Mouse (Mus musculus) common myeloid progenitor, adult 5-6 weeks (primary cell): ENCODE results near the gene Zfand2b. TPM values are rescaled to one million over a fixed set of nuclear protein-coding genes. Genes with fewer than 3 reads are reported as not detected.
A peak's percentile ranks its signal among the peaks of the same experiment; 100 is the strongest.

ENCODE experiments used
- ATAC-seq: replicated peaks from 2 replicates; pipeline ENCODE4 v1.8.0; 2016; ENCODE audit warnings: low read depth, mild to moderate bottlenecking, moderate TSS enrichment, inconsistent platforms; ENCODE audit not compliant: poor library complexity, severe bottlenecking
- total RNA-seq: library from RNA; stranded (forward); fragments of 200-1000, 187-1606 nt; gene quantifications from 2 replicates; pipeline ENCODE4 v1.2.3, GENCODE M21; 2017

Zfand2b gene
- 12.7 and 21.8 TPM in 2 replicates for total RNA-seq

GRCm38 (mm10) chr1:75168472-75169464 is at the start of gene Zfand2b:
Gene Zfand2b, plus strand, starts transcription at chr1:75168646.
- peak; percentile 94 for ATAC-seq

- ATAC-seq: no peak
These were observed 46.2 kb upstream of the Zfand2b start for GRCm38 (mm10) chr1:75122211-75122610.

- peak; percentile 89 for ATAC-seq
These were observed 43.8 kb upstream of the Zfand2b start, which contains the start of gene Nhej1 for GRCm38 (mm10) chr1:75124346-75125321. Gene Nhej1, minus strand, starts transcription at chr1:75125200.

- no peak for ATAC-seq
These were observed 43.0 kb upstream of the Zfand2b start for GRCm38 (mm10) chr1:75125418-75125817.

- ATAC-seq: no peak
These were observed 39.8 kb upstream of the Zfand2b start for GRCm38 (mm10) chr1:75128641-75129040.

- no peak for ATAC-seq
These were observed 34.8 kb upstream of the Zfand2b start, which contains the start of gene Slc23a3 for GRCm38 (mm10) chr1:75133421-75134207. Gene Slc23a3, minus strand, starts transcription at chr1:75133890.

- no peak for ATAC-seq
These were observed 32.2 kb upstream of the Zfand2b start for GRCm38 (mm10) chr1:75136293-75136692.

- peak; percentile 45 for ATAC-seq
These were observed 31.7 kb upstream of the Zfand2b start for GRCm38 (mm10) chr1:75136730-75137129.

GRCm38 (mm10) chr1:75138448-75138847 is 30.0 kb upstream of the Zfand2b start:
- no peak for ATAC-seq

- ATAC-seq: no peak
These were observed 27.8 kb upstream of the Zfand2b start for GRCm38 (mm10) chr1:75140601-75141190.

- peak; percentile 65 for ATAC-seq
These were observed 26.8 kb upstream of the Zfand2b start for GRCm38 (mm10) chr1:75141486-75142190.

- peak; percentile 62 for ATAC-seq
These were observed 25.9 kb upstream of the Zfand2b start, which contains the start of the genes Cnppd1 and Retreg2 for GRCm38 (mm10) chr1:75142301-75143261. Gene Cnppd1, minus strand, starts transcription at chr1:75142711. Gene Retreg2, plus strand, starts transcription at chr1:75142778.

GRCm38 (mm10) chr1:75145589-75145988 is 22.9 kb upstream of the Zfand2b start:
- no peak for ATAC-seq

- ATAC-seq: no peak
These were observed 20.9 kb upstream of the Zfand2b start for GRCm38 (mm10) chr1:75147411-75148135.

- ATAC-seq: no peak
These were observed 19.7 kb upstream of the Zfand2b start for GRCm38 (mm10) chr1:75148727-75149126.

GRCm38 (mm10) chr1:75155837-75156236 is 12.6 kb upstream of the Zfand2b start:
- ATAC-seq: no peak

- ATAC-seq: no peak
These were observed 9.5 kb upstream of the Zfand2b start for GRCm38 (mm10) chr1:75158990-75159389.
